Mouse (Mus musculus) right cerebral cortex, postnatal 36 days (tissue): ENCODE measurements around the gene F5.

Source experiments
- DNase-seq, 2 experiments: peaks; one replicate each; pipeline ENCODE4 v3.0.0; 2022; ENCODE audit warnings: low spot score in 2 of 2, mixed read lengths in 1 of 2

F5 gene

GRCm38 (mm10) chr1:164158571-164158970 lies 6.9 kb downstream of the F5 start:
- DNase-seq, result no peak

GRCm38 (mm10) chr1:164159781-164160180 lies 8.1 kb downstream of the F5 start:
- no peak for DNase-seq

- DNase-seq, result no peak
Observed at GRCm38 (mm10) chr1:164162745-164163144, 11.1 kb downstream of the F5 start.

GRCm38 (mm10) chr1:164168818-164169217 lies 17.2 kb downstream of the F5 start:
- DNase-seq, result no peak

GRCm38 (mm10) chr1:164170434-164170833 lies 18.8 kb downstream of the F5 start:
- DNase-seq, result no peak

GRCm38 (mm10) chr1:164173145-164173544 lies 21.5 kb downstream of the F5 start:
- DNase-seq, result no peak

- DNase-seq, result no peak
Observed at GRCm38 (mm10) chr1:164176856-164177255, 25.2 kb downstream of the F5 start.

- DNase-seq, result no peak
Observed at GRCm38 (mm10) chr1:164178429-164178828, 26.8 kb downstream of the F5 start.

GRCm38 (mm10) chr1:164184142-164184870 lies 32.7 kb downstream of the F5 start:
- DNase-seq, result no peak

GRCm38 (mm10) chr1:164184871-164185223 lies 33.2 kb downstream of the F5 start:
- no peak for DNase-seq

GRCm38 (mm10) chr1:164185316-164185715 lies 33.7 kb downstream of the F5 start:
- no peak for DNase-seq

GRCm38 (mm10) chr1:164187002-164187560 lies 35.4 kb downstream of the F5 start:
- no peak for DNase-seq

GRCm38 (mm10) chr1:164199551-164199950 lies 47.9 kb downstream of the F5 start:
- no peak for DNase-seq

GRCm38 (mm10) chr1:164208437-164208836 lies 56.8 kb downstream of the F5 start:
- DNase-seq, result no peak

- no peak for DNase-seq
Observed at GRCm38 (mm10) chr1:164210899-164211298, 59.3 kb downstream of the F5 start.

GRCm38 (mm10) chr1:164212686-164213085 lies 61.0 kb downstream of the F5 start:
- no peak for DNase-seq

GRCm38 (mm10) chr1:164214190-164214589 lies 62.6 kb downstream of the F5 start:
- no peak for DNase-seq

GRCm38 (mm10) chr1:164215097-164215496 lies 63.5 kb downstream of the F5 start:
- no peak for DNase-seq

- DNase-seq, result no peak
Observed at GRCm38 (mm10) chr1:164215540-164215939, 63.9 kb downstream of the F5 start.

GRCm38 (mm10) chr1:164217791-164218685 lies 66.4 kb downstream of the F5 start:
- no peak for DNase-seq

- no peak for DNase-seq
Observed at GRCm38 (mm10) chr1:164220261-164220660, 68.6 kb downstream of the F5 start.

- DNase-seq, result no peak
Observed at GRCm38 (mm10) chr1:164223089-164223488, 71.5 kb downstream of the F5 start.
